Mouse (Mus musculus) ES-E14 (cell line): ENCODE results near the gene Mndal. TPM values are rescaled to one million over a fixed set of nuclear protein-coding genes. Genes with fewer than 3 reads are reported as not detected.
"Not testable (repeated sequence)": the region's sequence is repeated elsewhere in the genome, so short reads cannot be mapped to it uniquely, and the experiment has no call there.

ENCODE experiments used
- DNase-seq: peaks from one replicate; pipeline ENCODE4 v3.0.0-alpha.2; 2013; ENCODE audit warnings: low read depth, low spot score
- H3K27ac ChIP-seq: 2 replicates; pipeline ENCODE4 v1.5.1; 2012; ENCODE audit warnings: low read depth, mild to moderate bottlenecking, low read length, moderate library complexity, mixed read lengths; ENCODE audit not compliant: poor library complexity, insufficient read depth, severe bottlenecking
- H3K36me3 ChIP-seq: 2 replicates; pipeline ENCODE4 v1.6.1; 2012; ENCODE audit warnings: mild to moderate bottlenecking, low read length, moderate library complexity, mixed read lengths; ENCODE audit not compliant: control insufficient read depth, poor library complexity, insufficient read depth, severe bottlenecking
- H3K4me1 ChIP-seq, 2 experiments: fragments of 150-350 bp in 1 of 2; sonication (generic) in 1 of 2; 2 replicates each; pipeline ENCODE4 v1.6.1; 2012; ENCODE audit warnings: low read length in 2 of 2, mild to moderate bottlenecking in 1 of 2, mixed read lengths in 1 of 2; ENCODE audit not compliant: control insufficient read depth in 2 of 2, insufficient read depth in 2 of 2, poor library complexity in 1 of 2
- H3K4me3 ChIP-seq, 2 experiments: fragments of 150-350 bp in 1 of 2; sonication (generic) in 1 of 2; 2 replicates each; pipeline ENCODE4 v1.5.1; 2012; ENCODE audit warnings: low read length in 2 of 2, low read depth in 1 of 2, mild to moderate bottlenecking in 1 of 2, mixed read lengths in 1 of 2; ENCODE audit not compliant: insufficient read depth in 1 of 2, poor library complexity in 1 of 2, severe bottlenecking in 1 of 2
- H3K9ac ChIP-seq: 2 replicates; pipeline ENCODE4 v1.6.1; 2012; ENCODE audit warnings: low read depth, mild to moderate bottlenecking, low read length, mixed read lengths; ENCODE audit not compliant: poor library complexity, insufficient read depth, severe bottlenecking
- H3K9me3 ChIP-seq: fragments of 150-350 bp; sonication (generic); 2 replicates; pipeline ENCODE4 v1.6.1; 2012; ENCODE audit warnings: low read depth, mild to moderate bottlenecking, low read length; ENCODE audit not compliant: control insufficient read depth, insufficient read depth
- CHD2 ChIP-seq: IDR thresholded peaks from 2 replicates; pipeline ENCODE4 v1.6.1; 2014; ENCODE audit warnings: mild to moderate bottlenecking, low read depth, low read length, inconsistent platforms
- HCFC1 ChIP-seq: IDR thresholded peaks from 2 replicates; pipeline ENCODE4 v1.6.1; 2012; ENCODE audit warnings: low read length, inconsistent platforms, borderline replicate concordance; ENCODE audit not compliant: insufficient read depth
- MAFK ChIP-seq: IDR thresholded peaks from 2 replicates; pipeline ENCODE4 v1.6.1; 2014; ENCODE audit warnings: mild to moderate bottlenecking, low read depth, low read length, inconsistent platforms; ENCODE audit not compliant: insufficient read depth
- ZC3H11A ChIP-seq: IDR thresholded peaks from 2 replicates; pipeline ENCODE4 v1.6.1; 2012; ENCODE audit warnings: low read depth, mild to moderate bottlenecking, inconsistent platforms, low read length, borderline replicate concordance
- ZNF384 ChIP-seq: IDR thresholded peaks from 2 replicates; pipeline ENCODE4 v1.6.1; 2012; ENCODE audit warnings: low read depth, low read length, inconsistent platforms
- in situ Hi-C, 2 experiments: fragments of 600-800 bp; cut with MboI; formaldehyde crosslinking; loops; one replicate each; pipeline ENCODE4 v1.15.1; 2025; ENCODE audit warnings: low sequenced_read_pairs in 2 of 2, inconsistent platforms in 1 of 2; ENCODE audit not compliant: unreplicated experiment in 2 of 2
- total RNA-seq: library from RNA; depleted of rRNA; stranded (reverse); fragments of 300-350 nt; gene quantifications from 2 replicates; pipeline ENCODE4 v1.2.3, GENCODE M21; 2012; rRNA removed

Mndal gene
- 0.40 TPM in 1 of 2 replicates, not detected in the other for total RNA-seq

- not testable (repeated sequence) for DNase-seq, H3K9ac ChIP-seq, H3K4me3 ChIP-seq, H3K36me3 ChIP-seq, H3K27ac ChIP-seq, H3K4me1 ChIP-seq, H3K9me3 ChIP-seq
- in situ Hi-C loops = loop anchor here in 1 of 2 experiments (5.0 kb wide), 1 partner anchor 65 kb away; no protein-coding TSS in a partner anchor
Measured at GRCm38 (mm10) chr1:173941924-173942779, at the start of gene Mndal, which contains the start of gene Ifi203. Gene Mndal, minus strand, starts transcription at chr1:173942491. Gene Ifi203, minus strand, starts transcription at chr1:173942672.

- H3K9me3 ChIP-seq, DNase-seq, H3K36me3 ChIP-seq, H3K9ac ChIP-seq, in situ Hi-C loops, H3K27ac ChIP-seq, H3K4me1 ChIP-seq, H3K4me3 ChIP-seq: not testable (repeated sequence)
Measured at GRCm38 (mm10) chr1:173982694-173983305, 40.5 kb upstream of the Mndal start, which contains the start of gene Ifi202b. Gene Ifi202b, minus strand, starts transcription at chr1:173982744.

- in situ Hi-C loops = not testable (repeated sequence)
Measured at GRCm38 (mm10) chr1:173981038-173981437, 38.7 kb upstream of the Mndal start.

GRCm38 (mm10) chr1:173977622-173978021 is 35.3 kb upstream of the Mndal start:
- H3K9me3 ChIP-seq = no peaks in the 10 kb centered on the region
- no peaks in the 10 kb centered on the region for H3K36me3 ChIP-seq
- no peaks in the 10 kb centered on the region; a peak in 1 of 4 replicates for H3K4me1 ChIP-seq
- no peak overlapping the region for H3K27ac ChIP-seq
- no peak overlapping the region for H3K4me3 ChIP-seq
- in situ Hi-C loops = loop anchor here in 1 of 2 experiments (5.0 kb wide), 1 partner anchor 55 kb away; no protein-coding TSS in a partner anchor
- no peak overlapping the region for H3K9ac ChIP-seq
- no peak for DNase-seq
- TF ChIP-seq MAFK = no peak

More at GRCm38 (mm10) chr1:173981038-173981437, 38.7 kb upstream of the Mndal start:
- H3K9me3 ChIP-seq, H3K4me3 ChIP-seq, H3K27ac ChIP-seq, H3K36me3 ChIP-seq, H3K4me1 ChIP-seq, DNase-seq, H3K9ac ChIP-seq: not testable (repeated sequence)

GRCm38 (mm10) chr1:173973111-173973510 is 30.8 kb upstream of the Mndal start:
- in situ Hi-C loops = no loop called here
- H3K27ac ChIP-seq = no peak overlapping the region
- H3K9me3 ChIP-seq = no peaks in the 10 kb centered on the region
- DNase-seq = no peak
- TF ChIP-seq ZNF384 (no peak), ZC3H11A (no peak), CHD2 (no peak), HCFC1 (no peak), MAFK (no peak)
- no peak overlapping the region for H3K4me3 ChIP-seq
- H3K9ac ChIP-seq = no peak overlapping the region
- no peaks in the 10 kb centered on the region for H3K36me3 ChIP-seq
- no peaks in the 10 kb centered on the region for H3K4me1 ChIP-seq

- DNase-seq, H3K9ac ChIP-seq, H3K4me3 ChIP-seq, H3K9me3 ChIP-seq, H3K27ac ChIP-seq, in situ Hi-C loops, H3K4me1 ChIP-seq, H3K36me3 ChIP-seq: not testable (repeated sequence)
Measured at GRCm38 (mm10) chr1:173961491-173961890, 19.2 kb upstream of the Mndal start.

- in situ Hi-C loops, H3K9ac ChIP-seq, H3K27ac ChIP-seq, H3K36me3 ChIP-seq, H3K9me3 ChIP-seq, H3K4me3 ChIP-seq, DNase-seq, H3K4me1 ChIP-seq: not testable (repeated sequence)
Measured at GRCm38 (mm10) chr1:173959998-173960397, 17.7 kb upstream of the Mndal start.
